Mouse (Mus musculus) retina, adult 2 months (tissue): ENCODE measurements around the gene Lypd6b.

ENCODE experiments used
- DNase-seq: peaks from one replicate; pipeline ENCODE4 v3.0.0-alpha.2; 2012; ENCODE audit warnings: low read depth, low spot score

Gene Lypd6b

DNA sequence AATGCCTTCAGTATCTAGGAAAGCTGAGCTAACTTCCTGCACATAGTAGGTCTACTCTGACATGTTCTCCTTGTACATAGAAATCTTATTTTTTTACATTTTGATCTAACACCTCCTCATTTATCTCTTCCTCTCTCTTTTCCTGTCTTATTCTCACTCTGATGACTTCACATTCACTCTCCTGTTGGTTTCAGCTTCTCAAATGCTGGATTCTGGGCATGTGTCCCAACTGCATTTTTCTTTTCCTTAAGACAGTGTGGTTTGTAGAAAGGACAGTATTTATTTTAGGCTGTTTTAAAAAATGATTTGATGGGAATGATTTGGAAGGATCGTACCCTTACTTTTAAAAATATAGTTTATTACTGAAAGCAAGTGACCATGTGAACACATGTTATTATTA is 34.8 kb downstream of the Lypd6b start:
- DNase-seq, result no peak

DNA sequence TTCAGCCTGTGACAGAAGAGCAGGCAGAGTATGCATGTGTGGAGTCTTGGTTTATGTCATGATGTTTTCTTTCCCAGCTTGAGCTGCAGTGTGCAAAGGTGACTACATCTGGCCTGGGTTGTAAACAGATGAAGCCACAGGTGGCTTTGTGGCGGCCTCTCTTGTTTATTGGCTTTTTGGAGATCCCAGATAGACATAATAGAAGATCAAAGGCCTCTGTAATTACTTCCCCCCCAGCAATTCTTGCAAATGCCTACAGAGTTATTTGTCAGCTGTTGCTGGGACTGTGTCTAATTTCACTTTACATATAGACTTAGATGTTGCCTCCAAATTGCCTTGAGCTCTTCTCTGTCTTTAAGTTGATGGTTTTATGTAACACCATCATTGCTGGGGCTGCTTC is 38.1 kb downstream of the Lypd6b start:
- DNase-seq, result no peak

DNA sequence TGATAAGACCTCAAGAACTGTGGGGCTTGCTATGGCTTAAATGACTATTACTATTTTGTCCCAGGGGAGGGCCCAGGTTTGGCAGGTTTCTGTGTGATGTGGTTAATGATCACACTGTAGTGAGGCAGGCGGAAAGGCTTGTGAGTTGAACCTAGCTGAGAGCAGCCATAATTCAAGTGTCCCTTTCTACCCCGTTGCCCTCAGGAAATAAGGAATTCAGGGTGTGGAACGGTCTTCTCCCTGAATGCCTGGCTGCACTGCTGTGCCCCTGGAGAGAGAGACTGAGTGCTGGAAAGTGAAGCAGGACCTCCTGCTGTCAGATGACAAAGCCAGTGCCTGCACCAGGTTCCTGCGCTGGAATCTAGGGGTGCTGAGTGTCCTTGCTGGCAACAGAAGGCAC is 40.3 kb downstream of the Lypd6b start:
- DNase-seq, result no peak

DNA sequence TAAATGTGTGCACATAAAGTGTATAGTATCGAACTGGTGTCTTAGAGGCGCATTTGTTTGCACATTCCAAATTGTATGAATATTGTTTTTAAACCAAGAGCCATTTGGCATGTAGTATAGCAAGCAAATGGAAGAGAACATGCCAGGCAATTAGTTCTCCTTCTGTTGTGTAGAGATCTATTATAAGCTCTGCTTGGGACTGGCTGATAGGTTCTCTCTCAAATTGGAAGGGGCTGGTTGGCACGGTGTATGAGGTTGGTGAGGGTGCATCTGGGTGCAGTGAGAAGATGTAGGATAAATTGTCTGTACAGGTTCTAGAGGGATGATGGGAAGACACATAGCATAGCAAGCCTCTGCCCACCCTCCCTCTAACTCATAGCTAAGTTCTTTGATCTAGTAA is 42.9 kb downstream of the Lypd6b start:
- DNase-seq, result no peak

DNA sequence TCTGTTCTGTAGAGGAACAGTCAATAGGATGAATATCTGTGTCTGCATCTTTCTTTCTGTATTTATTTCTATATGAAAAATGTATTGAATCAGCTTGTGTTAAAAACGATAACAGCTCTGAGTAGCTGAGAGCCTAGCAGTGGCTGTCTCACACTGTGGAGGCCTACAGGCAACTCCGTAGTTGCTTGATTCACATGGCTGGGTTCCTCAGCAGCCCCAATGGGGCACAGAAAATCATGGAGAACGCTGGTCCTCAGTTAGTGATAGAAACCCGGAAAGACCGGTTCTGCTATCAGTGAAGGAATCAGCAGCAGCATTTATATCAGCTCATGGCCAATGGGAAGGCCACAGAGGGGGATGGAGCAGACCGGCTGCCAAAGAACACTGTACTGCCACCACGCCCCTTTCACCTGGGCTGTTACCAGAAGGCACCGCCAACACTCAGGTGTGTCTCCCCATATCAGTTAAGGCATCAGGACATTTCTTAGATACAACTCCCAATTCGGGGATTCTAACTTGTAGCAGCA is 44.9 kb downstream of the Lypd6b start:
- no peak for DNase-seq

- DNase-seq, result no peak
These were observed 50.1 kb downstream of the Lypd6b start for GRCm38 (mm10) chr2:49837454-49838059.

DNA sequence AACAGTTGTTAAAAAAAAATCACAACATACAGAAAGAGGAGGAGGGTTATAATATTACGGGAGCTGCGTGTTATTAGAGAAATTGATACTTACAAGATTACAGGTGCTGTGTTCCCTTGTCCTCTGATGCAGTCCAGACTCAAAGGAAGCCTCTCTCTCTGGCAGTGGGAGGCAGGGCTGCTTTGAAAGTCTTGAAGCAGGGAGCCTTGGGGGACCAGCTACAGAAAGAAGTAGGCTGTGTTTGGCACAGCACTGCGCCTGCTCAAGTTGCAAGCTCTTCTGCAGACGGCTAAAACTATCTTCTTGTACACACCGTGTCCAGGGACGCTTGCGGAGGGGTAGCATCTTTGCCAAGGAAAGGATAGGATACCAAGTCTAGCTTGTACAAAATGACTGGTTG is 51.1 kb downstream of the Lypd6b start:
- DNase-seq, result no peak

DNA sequence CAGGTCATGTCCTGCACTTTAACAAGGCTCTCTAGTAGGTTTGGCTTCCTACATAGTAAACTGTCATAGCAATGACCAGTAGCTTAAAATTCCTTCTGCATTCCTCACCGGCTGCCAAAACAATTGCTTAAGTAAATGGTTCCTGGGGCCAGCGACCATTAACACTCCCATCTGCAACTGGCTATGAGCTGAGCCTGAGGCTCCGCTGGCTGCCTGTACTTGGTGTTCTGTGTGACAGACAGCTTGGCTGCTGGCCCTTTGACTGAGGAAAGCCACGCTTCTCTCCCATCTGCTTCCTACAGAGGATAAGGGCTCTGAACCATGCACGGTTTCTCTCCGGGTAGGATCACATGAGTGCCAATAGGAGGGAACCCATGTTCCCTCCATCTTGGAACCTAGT is 53.1 kb downstream of the Lypd6b start:
- DNase-seq, result no peak

DNA sequence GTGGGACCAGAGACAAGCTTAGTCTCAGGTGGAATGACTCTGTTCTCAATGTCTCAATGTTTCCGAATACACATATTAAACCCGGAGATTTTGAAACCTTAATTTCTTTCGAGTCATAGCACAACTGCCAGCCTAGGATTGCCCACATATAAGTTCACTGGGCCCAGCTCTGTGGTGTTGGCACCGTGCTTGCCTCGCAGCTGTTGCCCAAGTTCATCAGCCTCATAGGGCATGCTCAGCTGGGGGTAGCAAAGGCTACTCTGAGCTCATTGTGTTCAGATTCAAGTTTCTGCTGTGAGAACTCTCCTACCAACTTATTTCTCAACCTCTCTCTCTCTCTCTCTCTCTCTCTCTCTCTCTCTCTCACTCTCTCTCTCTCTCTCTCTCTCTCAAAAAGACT is 53.6 kb downstream of the Lypd6b start:
- DNase-seq, result no peak

GRCm38 (mm10) chr2:49845104-49845503 is 57.6 kb downstream of the Lypd6b start:
- DNase-seq, result no peak

GRCm38 (mm10) chr2:49846097-49846496 is 58.6 kb downstream of the Lypd6b start:
- no peak for DNase-seq

DNA sequence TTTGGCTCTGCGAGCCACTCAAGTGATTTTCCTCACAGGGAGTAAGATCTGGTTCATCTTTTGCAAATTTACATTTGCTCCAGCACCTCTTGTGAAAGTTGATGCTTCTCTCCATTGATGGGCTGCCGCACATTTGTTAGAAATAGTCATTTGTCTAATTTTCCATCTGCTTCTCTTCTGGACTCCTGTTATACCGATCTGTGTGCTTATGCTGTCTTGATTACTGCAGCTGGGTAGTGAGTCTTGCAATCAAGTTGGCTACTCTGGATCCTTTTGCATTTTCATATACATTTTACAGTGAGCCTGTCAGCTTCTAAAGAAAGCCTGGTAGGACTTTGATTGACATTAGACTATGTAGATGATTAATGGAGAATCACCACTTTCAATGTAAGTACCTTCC is 59.4 kb downstream of the Lypd6b start:
- DNase-seq, result no peak

- no peak for DNase-seq
These were observed 60.3 kb downstream of the Lypd6b start for GRCm38 (mm10) chr2:49847831-49848230.

GRCm38 (mm10) chr2:49849771-49850170 is 62.3 kb downstream of the Lypd6b start:
- no peak for DNase-seq

DNA sequence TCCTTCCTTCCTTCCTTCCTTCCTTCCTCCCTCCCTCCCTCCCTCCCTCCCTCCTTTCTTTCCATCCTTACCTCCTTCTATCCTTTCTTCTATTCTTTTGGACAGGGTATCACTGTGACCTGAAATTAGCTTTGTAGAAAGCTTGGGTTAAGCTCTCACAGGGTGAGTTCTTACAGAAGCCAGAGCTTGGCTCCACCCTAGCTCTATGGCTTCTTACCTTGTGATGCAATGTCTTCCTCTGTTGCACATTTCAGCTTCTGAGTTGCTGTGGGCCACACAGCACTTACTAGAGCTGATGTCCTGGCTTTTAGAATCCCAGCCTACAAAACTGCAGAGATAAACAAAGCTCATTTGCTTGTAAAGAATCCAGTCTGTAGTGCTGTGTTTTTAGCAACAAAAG is 64.5 kb downstream of the Lypd6b start:
- no peak for DNase-seq

DNA sequence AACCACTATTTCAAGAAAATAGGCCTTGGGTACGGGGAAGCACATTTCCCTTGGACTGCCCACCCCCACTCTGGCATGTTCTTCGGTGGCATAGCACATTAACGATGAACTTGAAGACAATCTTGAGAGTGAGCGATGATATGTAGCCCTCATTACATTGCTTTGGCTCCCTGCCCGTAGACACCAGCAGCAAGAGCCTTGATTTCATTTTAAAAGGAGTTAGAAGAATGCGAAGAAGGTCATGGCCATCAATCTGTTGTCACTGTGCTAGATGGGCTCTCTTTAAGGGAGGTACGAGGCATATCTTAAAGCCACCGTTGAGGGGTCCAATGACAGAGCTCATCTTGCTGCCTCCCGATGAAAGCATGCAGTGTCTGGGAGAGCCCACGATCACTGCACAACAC is 68.7 kb downstream of the Lypd6b start:
- DNase-seq, result no peak

DNA sequence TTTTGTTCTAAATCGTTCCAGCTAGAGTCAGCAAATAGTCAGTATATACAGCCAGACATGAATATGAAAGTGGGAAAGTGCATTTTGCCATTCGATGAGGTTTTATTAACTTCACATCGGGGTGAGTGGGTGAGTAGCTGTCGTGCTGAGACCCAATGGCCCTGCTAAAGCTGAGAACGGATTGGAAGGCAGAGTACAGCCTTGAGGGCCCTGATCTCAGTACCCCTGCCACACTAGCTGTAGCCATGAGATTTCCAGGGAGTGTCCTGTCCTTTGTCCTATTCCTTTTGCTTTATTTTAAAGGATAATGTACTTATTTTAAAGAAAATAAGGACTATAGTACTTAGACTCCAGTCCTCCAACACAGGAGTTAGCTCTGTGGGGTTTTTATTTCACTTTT is 69.1 kb downstream of the Lypd6b start:
- no peak for DNase-seq

- DNase-seq, result no peak
These were observed 72.9 kb downstream of the Lypd6b start for GRCm38 (mm10) chr2:49860219-49860962.

DNA sequence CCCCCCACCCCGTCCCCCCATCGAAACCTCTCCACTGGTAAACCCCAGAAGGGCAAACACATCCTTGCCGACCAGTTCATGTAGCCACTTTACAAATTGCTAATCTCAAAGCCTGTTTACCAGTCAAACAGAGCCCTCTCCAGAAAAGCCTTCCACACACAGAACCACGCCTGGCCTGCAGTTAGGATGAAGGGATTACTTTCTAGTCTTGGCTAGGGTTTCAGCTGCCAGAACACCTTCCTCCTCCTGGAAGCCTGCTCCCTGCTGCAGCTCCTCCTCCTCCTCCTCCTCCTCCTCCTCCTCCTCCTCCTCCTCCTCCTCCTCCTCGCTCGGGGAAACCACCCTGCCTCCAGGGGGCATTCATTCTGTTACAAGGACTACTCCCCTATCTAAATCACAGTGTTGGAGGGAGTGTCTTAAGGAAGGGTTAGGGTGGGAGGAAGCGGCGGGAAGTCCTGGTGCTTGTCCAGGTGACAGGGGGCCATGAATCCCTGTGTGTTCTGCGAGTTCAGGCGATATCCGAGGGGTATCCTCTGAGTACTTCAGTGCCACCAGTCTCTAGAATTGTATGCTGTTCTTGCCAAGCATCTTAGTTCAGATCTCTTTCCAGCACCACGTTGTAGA is 73.6 kb downstream of the Lypd6b start:
- DNase-seq, result no peak

GRCm38 (mm10) chr2:49861658-49862057 is 74.2 kb downstream of the Lypd6b start:
- no peak for DNase-seq

GRCm38 (mm10) chr2:49868116-49868858 is 80.8 kb downstream of the Lypd6b start:
- DNase-seq, result no peak

- no peak for DNase-seq
These were observed 81.6 kb downstream of the Lypd6b start for GRCm38 (mm10) chr2:49869044-49869443.
